Mouse (Mus musculus): Measurements from ENCODE around the gene Has3. TPM values are rescaled to one million over a fixed set of nuclear protein-coding genes. Genes with fewer than 3 reads are reported as not detected.
"Not testable (repeated sequence)": the region's sequence is repeated elsewhere in the genome, so short reads cannot be mapped to it uniquely, and the experiment has no call there.

Gene Has3
- total RNA-seq, 2 experiments from 2014 or later = 0.77 TPM; not detected in 1

GRCm38 (mm10) chr8:106884094-106884493 is 14.1 kb downstream of the Has3 start:
- not testable (repeated sequence) for ATAC-seq (replicated peaks; ENCODE audit: poor library complexity, severe bottlenecking)

- ATAC-seq (replicated peaks; ENCODE audit: poor library complexity, severe bottlenecking) = not testable (repeated sequence)
Measured at GRCm38 (mm10) chr8:106884826-106885400, 14.9 kb downstream of the Has3 start.

GRCm38 (mm10) chr8:106887336-106888189 is 17.5 kb downstream of the Has3 start:
- ATAC-seq (replicated peaks; ENCODE audit: poor library complexity, severe bottlenecking) = peak; percentile 84

- ATAC-seq (replicated peaks; ENCODE audit: poor library complexity, severe bottlenecking) = no peak
Measured at GRCm38 (mm10) chr8:106888803-106889202, 18.8 kb downstream of the Has3 start.

GRCm38 (mm10) chr8:106892210-106892805 is 22.3 kb downstream of the Has3 start:
- ATAC-seq (replicated peaks; ENCODE audit: poor library complexity, severe bottlenecking) = peak; percentile 31

GRCm38 (mm10) chr8:106892806-106893451 is 22.9 kb downstream of the Has3 start:
- ATAC-seq (replicated peaks; ENCODE audit: poor library complexity, severe bottlenecking) = peak; percentile 62

- ATAC-seq (replicated peaks; ENCODE audit: poor library complexity, severe bottlenecking) = peak; percentile 82
Measured at GRCm38 (mm10) chr8:106893481-106894156, 23.6 kb downstream of the Has3 start, which contains the start of gene Utp4. Gene Utp4 (plus strand): TSS chr8:106893636.

GRCm38 (mm10) chr8:106899473-106899872 is 29.4 kb downstream of the Has3 start:
- ATAC-seq (replicated peaks; ENCODE audit: poor library complexity, severe bottlenecking) = no peak

GRCm38 (mm10) chr8:106905727-106906480 is 35.9 kb downstream of the Has3 start:
- peak; percentile 55; the same call in 1 of the 2 replicates for ATAC-seq (replicated peaks; ENCODE audit: poor library complexity, severe bottlenecking)

GRCm38 (mm10) chr8:106906635-106907034 is 36.6 kb downstream of the Has3 start:
- ATAC-seq (replicated peaks; ENCODE audit: poor library complexity, severe bottlenecking) = no peak

GRCm38 (mm10) chr8:106907450-106907849 is 37.4 kb downstream of the Has3 start:
- ATAC-seq (replicated peaks; ENCODE audit: poor library complexity, severe bottlenecking) = no peak

- ATAC-seq (replicated peaks; ENCODE audit: poor library complexity, severe bottlenecking) = no peak
Measured at GRCm38 (mm10) chr8:106908291-106908690, 38.2 kb downstream of the Has3 start.

GRCm38 (mm10) chr8:106913631-106914030 is 43.6 kb downstream of the Has3 start:
- no peak for ATAC-seq (replicated peaks; ENCODE audit: poor library complexity, severe bottlenecking)

- no peak for ATAC-seq (replicated peaks; ENCODE audit: poor library complexity, severe bottlenecking)
Measured at GRCm38 (mm10) chr8:106919721-106920394, 49.8 kb downstream of the Has3 start.

- ATAC-seq (replicated peaks; ENCODE audit: poor library complexity, severe bottlenecking) = no peak
Measured at GRCm38 (mm10) chr8:106920395-106920741, 50.3 kb downstream of the Has3 start.

GRCm38 (mm10) chr8:106924057-106924456 is 54.0 kb downstream of the Has3 start:
- no peak for ATAC-seq (replicated peaks; ENCODE audit: poor library complexity, severe bottlenecking)

- no peak for ATAC-seq (replicated peaks; ENCODE audit: poor library complexity, severe bottlenecking)
Measured at GRCm38 (mm10) chr8:106924904-106925349, 54.9 kb downstream of the Has3 start.

GRCm38 (mm10) chr8:106925446-106925845 is 55.4 kb downstream of the Has3 start:
- no peak for ATAC-seq (replicated peaks; ENCODE audit: poor library complexity, severe bottlenecking)

GRCm38 (mm10) chr8:106927247-106927646 is 57.2 kb downstream of the Has3 start:
- ATAC-seq (replicated peaks; ENCODE audit: poor library complexity, severe bottlenecking) = peak; percentile 77
